Mouse (Mus musculus): Measurements from ENCODE around the gene Ube4a.
"Not testable (repeated sequence)": the region's sequence is repeated elsewhere in the genome, so short reads cannot be mapped to it uniquely, and the experiment has no call there.

Ube4a gene

GRCm38 (mm10) chr9:44981676-44982075, 16.3 kb upstream of the Ube4a start, which contains the start of gene Cd3d:
Gene Cd3d, plus strand, starts transcription at chr9:44981786.
- in situ Hi-C loops (cut with MboI; ENCODE audit: low sequenced_read_pairs) = no loop called here

DNA sequence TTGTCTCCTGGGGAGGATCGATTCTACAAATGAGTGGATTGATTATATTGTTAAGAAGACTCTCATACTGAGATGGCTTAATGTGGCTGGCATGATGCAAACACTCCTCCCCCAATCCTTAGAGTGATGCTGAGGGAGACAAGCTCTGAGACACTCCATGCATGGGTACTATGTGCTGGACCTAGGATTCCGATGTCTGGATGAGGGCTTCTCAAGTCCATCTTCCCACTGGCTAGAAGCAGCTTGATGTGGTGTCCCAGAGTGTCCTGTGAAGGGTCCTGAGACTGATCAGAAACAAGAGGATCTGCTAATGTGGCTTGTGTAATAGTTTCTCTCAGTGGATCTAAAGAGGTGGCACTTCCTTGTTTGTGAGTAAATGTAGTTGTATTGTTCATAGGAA, 15.7 kb upstream of the Ube4a start:
- in situ Hi-C loops (cut with MboI; ENCODE audit: low sequenced_read_pairs) = no loop called here

- in situ Hi-C loops (cut with MboI; ENCODE audit: low sequenced_read_pairs) = no loop called here
Observed at GRCm38 (mm10) chr9:44980242-44980641, 14.8 kb upstream of the Ube4a start, which contains the start of gene Cd3g. Gene Cd3g, minus strand, starts transcription at chr9:44980431.

GRCm38 (mm10) chr9:44979806-44980205, 14.4 kb upstream of the Ube4a start:
- in situ Hi-C loops (cut with MboI; ENCODE audit: low sequenced_read_pairs) = no loop called here

- in situ Hi-C loops (cut with MboI; ENCODE audit: low sequenced_read_pairs) = no loop called here
Observed at GRCm38 (mm10) chr9:44977813-44978212, 12.4 kb upstream of the Ube4a start.

DNA sequence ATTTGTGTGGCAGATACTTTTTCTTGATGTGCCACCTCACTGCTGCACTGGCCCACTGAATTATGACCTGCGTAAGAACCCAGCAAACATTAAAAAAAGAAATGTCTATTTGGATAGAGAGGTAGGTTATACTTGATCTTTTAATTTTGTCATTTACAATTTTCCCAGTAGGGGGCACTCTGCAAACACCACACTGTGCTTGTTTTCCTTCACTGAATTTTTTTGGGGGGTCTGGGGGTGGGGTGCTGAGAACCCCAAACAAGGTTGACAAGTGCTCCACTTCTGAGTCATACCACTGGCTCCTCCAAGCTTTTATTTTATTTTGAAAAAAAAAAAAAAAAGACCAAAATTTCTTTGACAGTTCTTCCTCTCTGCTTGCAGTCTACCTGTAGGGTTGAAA, 4.0 kb upstream of the Ube4a start:
- in situ Hi-C loops (cut with MboI; ENCODE audit: low sequenced_read_pairs) = no loop called here

DNA sequence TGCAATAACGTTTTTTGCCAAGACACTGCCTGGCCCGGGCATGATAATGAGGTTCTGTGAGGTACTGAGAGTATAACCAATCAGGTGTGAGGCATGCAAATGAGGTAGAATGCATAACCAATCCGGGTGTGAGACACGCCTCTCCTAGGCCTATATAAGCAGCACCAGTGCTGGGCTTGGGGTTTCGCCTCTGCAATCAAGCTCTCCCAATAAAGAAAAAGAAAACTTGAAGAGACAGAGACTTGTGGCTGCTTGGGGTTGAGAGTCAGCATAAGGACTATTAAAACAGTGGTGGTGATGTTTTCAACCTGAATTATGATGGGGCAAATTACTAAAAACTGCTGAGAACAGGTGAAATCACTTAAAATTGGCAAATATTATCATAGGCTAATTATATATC, 2.4 kb upstream of the Ube4a start:
- in situ Hi-C loops (cut with MboI; ENCODE audit: low sequenced_read_pairs) = not testable (repeated sequence)

GRCm38 (mm10) chr9:44966815-44967242, 1.4 kb upstream of the Ube4a start:
- in situ Hi-C loops (cut with MboI; ENCODE audit: low sequenced_read_pairs) = no loop called here

- in situ Hi-C loops (cut with MboI; ENCODE audit: low sequenced_read_pairs) = no loop called here
Observed at GRCm38 (mm10) chr9:44965833-44966466, 550 bp upstream of the Ube4a start.

- in situ Hi-C loops (cut with MboI; ENCODE audit: low sequenced_read_pairs) = no loop called here
Observed at GRCm38 (mm10) chr9:44954432-44954831, 11.0 kb downstream of the Ube4a start.

DNA sequence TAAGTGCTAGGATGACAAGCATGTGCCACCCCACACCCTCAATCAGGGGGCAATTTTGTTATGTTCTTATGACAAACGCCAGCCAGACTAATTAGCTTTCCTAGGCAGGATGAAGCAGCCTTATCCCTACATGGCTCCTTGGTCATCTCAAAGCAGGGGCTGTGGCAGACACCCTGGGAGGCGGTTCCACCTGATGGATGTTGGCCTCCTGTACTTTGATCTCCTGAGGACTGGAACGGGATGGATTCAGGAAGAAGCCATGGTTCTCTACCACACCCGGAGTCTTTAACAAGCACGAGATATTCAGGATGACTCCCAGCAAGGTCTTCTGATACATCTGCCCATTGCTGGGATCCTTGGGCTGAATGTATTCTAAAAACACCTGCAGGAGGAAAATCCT, 17.6 kb downstream of the Ube4a start:
- in situ Hi-C loops (cut with MboI; ENCODE audit: low sequenced_read_pairs) = no loop called here

DNA sequence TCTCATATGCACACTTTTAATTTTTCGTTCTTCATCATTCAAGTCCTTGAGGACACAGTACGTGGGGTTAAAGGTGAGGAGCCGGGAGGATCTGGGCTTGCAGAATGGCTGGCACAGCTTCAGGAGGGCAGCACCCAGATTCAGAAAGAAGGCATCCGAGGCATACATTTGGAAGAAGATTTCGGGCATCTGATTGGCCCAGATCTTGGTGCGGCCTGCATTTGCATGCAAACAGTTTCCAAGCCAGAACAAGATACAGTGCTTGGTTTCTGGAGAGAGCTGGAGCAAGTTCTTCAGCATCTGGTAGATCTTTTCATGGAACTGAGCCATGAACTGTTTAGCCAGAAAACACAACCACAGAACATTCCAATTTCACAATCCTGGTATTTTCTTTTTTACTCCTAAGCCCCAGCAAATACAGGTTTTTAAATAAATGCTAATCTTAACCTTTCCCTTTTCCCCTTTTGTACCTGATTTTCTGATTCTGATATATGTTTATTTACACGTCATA, 19.2 kb downstream of the Ube4a start:
- in situ Hi-C loops (cut with MboI; ENCODE audit: low sequenced_read_pairs) = no loop called here

GRCm38 (mm10) chr9:44942421-44942820, 23.0 kb downstream of the Ube4a start:
- in situ Hi-C loops (cut with MboI; ENCODE audit: low sequenced_read_pairs) = no loop called here

GRCm38 (mm10) chr9:44941756-44942155, 23.6 kb downstream of the Ube4a start:
- in situ Hi-C loops (cut with MboI; ENCODE audit: low sequenced_read_pairs) = no loop called here

DNA sequence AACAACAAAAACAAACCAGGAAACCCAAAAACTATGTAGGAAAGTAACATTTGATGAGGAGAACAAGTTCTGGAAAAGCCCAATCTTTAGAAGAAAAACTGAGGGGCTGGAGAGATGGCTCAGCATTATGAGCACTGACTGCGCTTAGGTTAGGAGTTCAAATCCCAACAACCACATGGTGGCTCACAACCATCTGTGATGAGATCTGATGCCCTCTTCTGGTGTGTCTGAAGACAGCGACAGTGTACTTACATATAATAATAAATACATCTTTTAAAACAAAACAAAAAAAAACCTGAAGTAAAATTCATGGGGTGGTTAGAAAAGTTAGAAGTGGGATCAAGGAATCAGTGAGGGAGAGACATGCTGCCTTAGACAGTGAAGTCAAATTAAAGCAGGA, 43.9 kb downstream of the Ube4a start:
- in situ Hi-C loops (cut with MboI; ENCODE audit: low sequenced_read_pairs) = no loop called here

DNA sequence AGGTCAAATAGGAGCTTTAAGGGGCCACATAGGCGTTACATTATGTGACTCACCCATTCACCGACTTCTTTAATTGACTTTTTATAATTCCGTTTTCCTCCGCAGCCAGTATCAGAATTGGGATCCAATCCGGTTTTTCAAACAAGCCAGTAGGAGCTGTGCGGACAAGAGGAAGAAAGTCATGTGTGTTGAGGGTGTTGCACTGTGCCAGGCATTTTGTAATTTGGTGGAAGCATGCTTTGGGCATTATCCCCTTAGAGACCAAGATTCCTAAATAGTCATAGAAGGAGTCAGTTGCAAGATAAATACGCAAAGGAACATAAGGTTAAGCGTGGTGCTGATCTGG, 44.3 kb downstream of the Ube4a start:
- in situ Hi-C loops (cut with MboI; ENCODE audit: low sequenced_read_pairs) = no loop called here

GRCm38 (mm10) chr9:44920374-44921122, 44.9 kb downstream of the Ube4a start, which contains the start of gene Atp5l:
Gene Atp5l, minus strand, starts transcription at chr9:44920742.
- in situ Hi-C loops (cut with MboI; ENCODE audit: low sequenced_read_pairs) = no loop called here

DNA sequence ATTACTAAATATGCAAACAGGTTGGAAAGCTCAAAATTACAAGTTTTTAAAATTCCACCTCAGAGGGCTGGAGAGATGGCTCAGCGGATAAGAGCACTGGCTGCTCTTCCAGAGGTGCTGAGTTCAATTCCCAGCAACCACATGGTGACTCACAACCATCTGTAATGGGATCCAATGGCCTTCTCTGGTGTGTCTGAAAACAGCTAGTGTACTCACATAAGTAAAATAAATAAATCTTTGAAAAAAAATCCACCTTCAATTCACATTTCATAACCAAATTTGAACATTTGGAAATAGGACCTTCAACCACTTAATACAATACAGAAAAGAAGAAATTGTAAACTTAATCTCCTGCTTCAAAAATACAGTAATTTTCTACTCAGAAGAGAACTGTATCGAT, 45.8 kb downstream of the Ube4a start:
- in situ Hi-C loops (cut with MboI; ENCODE audit: low sequenced_read_pairs) = no loop called here

DNA sequence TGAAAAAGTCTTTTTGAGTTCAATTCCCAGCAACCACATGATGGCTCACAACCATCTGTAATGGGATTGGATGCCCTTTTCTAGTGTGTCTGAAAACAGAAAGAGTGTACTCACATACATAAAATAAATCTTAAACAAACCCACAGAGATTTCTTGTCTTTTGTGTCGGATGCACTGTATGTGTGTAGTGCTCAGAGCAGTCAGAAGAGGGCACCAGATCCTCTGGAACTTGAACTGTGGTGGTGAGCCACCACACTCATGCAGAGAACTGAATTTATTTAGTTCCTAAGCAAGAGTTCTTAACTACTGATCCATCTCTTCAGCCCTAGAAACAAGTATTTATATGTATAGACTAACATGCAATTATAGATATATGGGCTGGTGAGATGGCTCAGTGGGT, 49.2 kb downstream of the Ube4a start:
- in situ Hi-C loops (cut with MboI; ENCODE audit: low sequenced_read_pairs) = no loop called here

- in situ Hi-C loops (cut with MboI; ENCODE audit: low sequenced_read_pairs) = no loop called here
Observed at GRCm38 (mm10) chr9:44914706-44915105, 50.7 kb downstream of the Ube4a start.

DNA sequence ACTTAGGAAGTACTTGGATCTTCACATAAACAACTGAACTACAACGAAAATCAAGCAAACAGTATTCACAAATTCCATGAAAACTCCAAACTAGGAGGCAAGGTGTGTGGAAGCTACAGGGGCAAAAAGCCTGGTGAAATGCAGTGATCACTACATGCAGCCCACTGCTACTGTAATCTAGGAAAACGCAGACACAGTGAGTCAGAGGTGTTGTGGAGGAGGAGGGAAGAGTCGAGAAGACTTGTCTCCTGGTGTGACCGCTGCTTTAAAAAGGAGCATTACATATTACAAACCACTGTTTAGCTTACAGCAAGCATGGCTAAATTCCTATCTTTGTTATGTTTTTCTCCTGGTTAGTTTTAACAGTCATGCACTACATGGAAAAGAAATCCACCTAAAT, 54.0 kb downstream of the Ube4a start:
- in situ Hi-C loops (cut with MboI; ENCODE audit: low sequenced_read_pairs) = no loop called here

DNA sequence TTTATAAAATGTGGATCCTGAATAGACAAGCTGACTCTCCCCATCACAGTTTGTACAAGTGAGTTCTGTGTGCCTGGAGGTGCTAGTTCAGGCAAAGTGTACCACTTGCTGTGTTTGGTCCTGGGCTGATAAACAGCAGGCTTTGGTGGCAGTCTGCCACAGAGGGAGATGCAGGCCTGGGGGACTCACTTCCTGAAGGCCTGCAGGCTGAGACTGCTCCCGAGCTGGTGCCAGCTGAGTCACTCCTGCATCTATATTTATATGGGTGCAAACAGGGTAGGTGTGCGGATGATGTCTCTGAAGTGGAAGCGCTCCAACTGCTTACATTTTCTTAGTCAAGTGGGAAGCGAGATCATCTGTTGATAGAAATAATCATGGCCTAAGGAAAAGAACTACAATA, 59.8 kb downstream of the Ube4a start:
- in situ Hi-C loops (cut with MboI; ENCODE audit: low sequenced_read_pairs) = no loop called here

All from CH12F3 (cell line).